In genomic region chr9:110366746-110367145, GRCm38 (mm10) we compare ENCODE assay signal across 13 mouse cellular contexts. TPM values are rescaled to one million over a fixed set of nuclear protein-coding genes. Genes with fewer than 3 reads are reported as not detected.
A peak's percentile ranks its signal among the peaks of the same experiment; 100 is the strongest.
DNase-seq lines count a peak whose midpoint lies in the region; ATAC-seq and TF ChIP-seq lines count a peak whose summit lies in the region.
"Had no signal": no experiment of that assay in that cellular context is flagged by ENCODE, and none has a peak within 500 bp of the region (broad histone marks: within the 10 kb centered on the region; RNA-seq: fewer than 3 reads in every experiment).

No protein-coding gene starts in this region.

- H3K27me3 ChIP-seq in kidney, embryonic 14.5 days (ENCODE audit: control insufficient read depth, insufficient read depth, low read length) = no peaks in the 10 kb centered on the region
- H3K27me3 ChIP-seq in C2C12 (ENCODE audit: control insufficient read depth, insufficient read depth, insufficient read length) = no peaks in the 10 kb centered on the region
- no peaks in the 10 kb centered on the region for H3K27me3 ChIP-seq in embryonic facial prominence, embryonic 12.5 days
- H3K27me3 ChIP-seq: embryonic facial prominence, embryonic 15.5 days; liver, embryonic 12.5 days had no signal

- no peaks in the 10 kb centered on the region for H3K79me2 ChIP-seq in C2C12 (ENCODE audit: control insufficient read depth, insufficient read depth)

- peaks cover 25% of the 10 kb centered on the region; the same call in 1 of the 2 replicates for H3K36me3 ChIP-seq in kidney, embryonic 14.5 days (ENCODE audit: control insufficient read depth, insufficient read depth, low read length)
- peaks cover 3% of the 10 kb centered on the region for H3K36me3 ChIP-seq in C2C12 (ENCODE audit: control insufficient read depth, insufficient read depth)
- H3K36me3 ChIP-seq in embryonic facial prominence, embryonic 12.5 days = peaks cover 32% of the 10 kb centered on the region

- no peaks in the 10 kb centered on the region for H3K4me1 ChIP-seq in kidney, embryonic 14.5 days (ENCODE audit: control insufficient read depth, insufficient read depth, low read length)
- peaks cover 5% of the 10 kb centered on the region; the same call in 1 of the 2 replicates for H3K4me1 ChIP-seq in embryonic facial prominence, embryonic 12.5 days
- H3K4me1 ChIP-seq: embryonic facial prominence, embryonic 15.5 days had no signal

- H3K79me3 ChIP-seq in C2C12 (ENCODE audit: low read depth) = no peaks in the 10 kb centered on the region

- 86% methylated on average over 5 of the region's 5 CpGs for WGBS in kidney, embryonic 14.5 days
- 39% methylated on average over 5 of the region's 5 CpGs for WGBS in embryonic facial prominence, embryonic 12.5 days

- no peak overlapping the region for H3K9ac ChIP-seq in kidney, embryonic 14.5 days (ENCODE audit: low read depth, low read length)
- no peak overlapping the region; the same call in 1 of the 2 replicates for H3K9ac ChIP-seq in embryonic facial prominence, embryonic 12.5 days
- H3K9ac ChIP-seq: embryonic facial prominence, embryonic 15.5 days; liver, embryonic 12.5 days had no signal

- no peak overlapping the region for H3K4me2 ChIP-seq in kidney, embryonic 14.5 days (replicated peaks; ENCODE audit: low read depth, low read length)
- no peak overlapping the region for H3K4me2 ChIP-seq in embryonic facial prominence, embryonic 12.5 days (replicated peaks)
- H3K4me2 ChIP-seq: embryonic facial prominence, embryonic 15.5 days; liver, embryonic 12.5 days had no signal

- H3ac ChIP-seq in C2C12 (ENCODE audit: control insufficient read depth, insufficient read length, low read depth) = no peak overlapping the region

- TF ChIP-seq CTCF in C2C12 (IDR thresholded peaks at IDR 0.05; ENCODE audit: control insufficient read depth, insufficient read depth, insufficient read length) = no peak

- H3K9me3 ChIP-seq in kidney, embryonic 14.5 days (ENCODE audit: control insufficient read depth, low read length) = no peaks in the 10 kb centered on the region
- no peaks in the 10 kb centered on the region for H3K9me3 ChIP-seq in embryonic facial prominence, embryonic 12.5 days
- H3K9me3 ChIP-seq: embryonic facial prominence, embryonic 15.5 days; liver, embryonic 12.5 days had no signal

- no peak overlapping the region for H3K27ac ChIP-seq in kidney, embryonic 14.5 days (ENCODE audit: low read depth, low read length)
- peak overlapping the region; percentile 36; the same call in 1 of the 2 replicates for H3K27ac ChIP-seq in embryonic facial prominence, embryonic 12.5 days
- H3K27ac ChIP-seq: embryonic facial prominence, embryonic 15.5 days; hindbrain, postnatal 0 days; liver, embryonic 12.5 days had no signal

- no peak overlapping the region for H3K4me3 ChIP-seq in kidney, embryonic 14.5 days (ENCODE audit: low read length)
- H3K4me3 ChIP-seq in C2C12 (ENCODE audit: insufficient read depth, poor library complexity, severe bottlenecking) = no peak overlapping the region
- no peak overlapping the region for H3K4me3 ChIP-seq in embryonic facial prominence, embryonic 12.5 days
- H3K4me3 ChIP-seq: embryonic facial prominence, embryonic 15.5 days; liver, embryonic 12.5 days had no signal

- DNase-seq in kidney, adult 9 months = peak; percentile 23
- peak; percentile 85 for DNase-seq in NIH3T3 (ENCODE audit: low read depth)
- DNase-seq in frontal cortex, postnatal 36 days (ENCODE audit: low spot score in 2 of 2) = no peak
- no peak for DNase-seq in thymus, postnatal 4 days
- DNase-seq: cerebellum, adult 11 months; lung, postnatal 4 days; thymus, adult 18-20 months had no signal

- no peak for ATAC-seq in kidney, embryonic 14.5 days (ENCODE audit: low FRiP score, low TSS enrichment)
- no peak; the same call in 1 of the 2 replicates for ATAC-seq in embryonic facial prominence, embryonic 12.5 days (ENCODE audit: insufficient number of reproducible peaks, insufficient read depth, low FRiP score, low TSS enrichment)
- ATAC-seq: hindbrain, postnatal 0 days; liver, embryonic 12.5 days had no signal

TF ChIP-seq in C2C12, 6 proteins besides CTCF, POLR2A, EP300 and RAD21:
- no peak for TF ChIP-seq MAX (IDR thresholded peaks at IDR 0.05)
- TF ChIP-seq CEBPB (IDR thresholded peaks at IDR 0.05; ENCODE audit: low read depth) = peak; percentile 37
- TF ChIP-seq FOSL1 (IDR thresholded peaks at IDR 0.05; ENCODE audit: insufficient read depth, low read length, poor library complexity, severe bottlenecking) = no peak
- no peak for TF ChIP-seq MYOG (IDR thresholded peaks at IDR 0.05; ENCODE audit: control insufficient read depth, extremely low read depth, insufficient read length)
- no peak for TF ChIP-seq MYOD1 (IDR thresholded peaks at IDR 0.05; ENCODE audit: control insufficient read depth, insufficient read length, low read depth)

RNA-seq across cellular contexts. Expression of gene Scap, which starts 33.7 kb away (rescaled TPM):
- 33.0 and 37.5 TPM in 2 replicates for polyA plus RNA-seq in kidney, embryonic 14.5 days (2014; fragmentation: Nextera tagmentation; extraction: Ambion mirVana)
- 57.4 TPM for polyA plus RNA-seq in C2C12 (2012; fragmentation: generic; extraction: Trizol)
- polyA plus RNA-seq in embryonic facial prominence, embryonic 12.5 days (2016; fragmentation: Nextera tagmentation; extraction: Ambion mirVana) = 46.6 and 49.3 TPM in 2 replicates

RNA-seq across cellular contexts. Expression of gene Ptpn23, which starts 41.3 kb away (rescaled TPM):
- polyA plus RNA-seq in kidney, embryonic 14.5 days (2014; fragmentation: Nextera tagmentation; extraction: Ambion mirVana) = 16.1 and 18.6 TPM in 2 replicates
- polyA plus RNA-seq in C2C12 (2012; fragmentation: generic; extraction: Trizol) = 32.4 TPM
- 19.3 and 22.3 TPM in 2 replicates for polyA plus RNA-seq in embryonic facial prominence, embryonic 12.5 days (2016; fragmentation: Nextera tagmentation; extraction: Ambion mirVana)

RNA-seq across cellular contexts. Expression of gene Ngp, which starts 52.8 kb away (rescaled TPM):
- polyA plus RNA-seq in kidney, embryonic 14.5 days (2014; fragmentation: Nextera tagmentation; extraction: Ambion mirVana) = not detected in 2 replicates
- polyA plus RNA-seq in C2C12 (2012; fragmentation: generic; extraction: Trizol) = 0.02 TPM
- 3.3 and 4.1 TPM in 2 replicates for polyA plus RNA-seq in embryonic facial prominence, embryonic 12.5 days (2016; fragmentation: Nextera tagmentation; extraction: Ambion mirVana)

Comparison
In these comparisons a context has a peak if more than half of its experiments do, and no peak if none do; other contexts are left out.
1. DNase-seq: peak in kidney, adult 9 months (single experiment) and NIH3T3 (single experiment); none in frontal cortex, postnatal 36 days (0 of 2) and thymus, postnatal 4 days (single experiment).